Mouse (Mus musculus) myocyte (in vitro differentiated cells): ENCODE measurements at regions not wholly inside any gene's neighbourhood (a gene's known extent, or its start where the extent isn't known, plus 50 kb on each side); places are given as distances from the start of the nearest gene placed in this dataset.

Experiments used
- CEBPB ChIP-seq: IDR thresholded peaks from 2 replicates; pipeline ENCODE4 v1.6.1; 2011; ENCODE audit warnings: mild to moderate bottlenecking, moderate library complexity; ENCODE audit not compliant: poor library complexity, insufficient read depth, severe bottlenecking
- E2F4 ChIP-seq: IDR thresholded peaks from one replicate; pipeline ENCODE4 v1.6.1; 2011; ENCODE audit warnings: mild to moderate bottlenecking, control low read depth, moderate library complexity; ENCODE audit not compliant: insufficient read depth
- MYOG ChIP-seq, 3 experiments: IDR thresholded peaks; one replicate each; pipeline ENCODE4 v1.6.1; 2011; ENCODE audit warnings: control low read depth in 2 of 3, low read depth in 2 of 3, mild to moderate bottlenecking in 2 of 3; ENCODE audit not compliant: insufficient read length in 2 of 3, control insufficient read depth in 1 of 3, insufficient read depth in 1 of 3
- POLR2A ChIP-seq: IDR thresholded peaks from one replicate; pipeline ENCODE4 v1.6.1; 2011; ENCODE audit warnings: low read depth, mild to moderate bottlenecking, control low read depth, moderate library complexity; ENCODE audit not compliant: insufficient read length
- POLR2AphosphoS2 ChIP-seq: IDR thresholded peaks from one replicate; pipeline ENCODE4 v1.6.1; 2011; ENCODE audit warnings: low read depth, control low read depth; ENCODE audit not compliant: insufficient read length
- REST ChIP-seq: IDR thresholded peaks from one replicate; pipeline ENCODE4 v1.6.1; 2011; ENCODE audit warnings: mild to moderate bottlenecking, control low read depth, moderate library complexity; ENCODE audit not compliant: insufficient read depth, insufficient read length
- TCF12 ChIP-seq: IDR thresholded peaks from one replicate; pipeline ENCODE4 v1.6.1; 2011; ENCODE audit warnings: mild to moderate bottlenecking, control low read depth; ENCODE audit not compliant: poor library complexity, insufficient read depth, severe bottlenecking
- USF1 ChIP-seq: IDR thresholded peaks from one replicate; pipeline ENCODE4 v1.6.1; 2011; ENCODE audit warnings: low read depth, mild to moderate bottlenecking, control low read depth, moderate library complexity

GRCm38 (mm10) chr9:43466883-43467282, 156.2 kb downstream of the Trim29 start:
- TF ChIP-seq POLR2A: no peak
- no peak for TF ChIP-seq POLR2AphosphoS2
- TF ChIP-seq USF1: no peak
- TF ChIP-seq CEBPB: no peak
- TF ChIP-seq REST: no peak
- TF ChIP-seq TCF12: no peak
- TF ChIP-seq E2F4: no peak
- TF ChIP-seq MYOG (IDR thresholded peaks at IDR 0.05; ENCODE audit: control insufficient read depth in 1 of 3, insufficient read depth in 1 of 3, insufficient read length in 2 of 3, low read depth in 2 of 3): no peak
